Mouse (Mus musculus) C2C12 (cell line): Measurements from ENCODE around the gene Prr11. TPM values are rescaled to one million over a fixed set of nuclear protein-coding genes. Genes with fewer than 3 reads are reported as not detected.
"Not testable (repeated sequence)": the region's sequence is repeated elsewhere in the genome, so short reads cannot be mapped to it uniquely, and the experiment has no call there.

ENCODE experiments used
- H3K27me3 ChIP-seq: one replicate; pipeline ENCODE4 v1.6.1; 2011; ENCODE audit not compliant: control insufficient read depth, insufficient read depth, insufficient read length
- H3K36me3 ChIP-seq: one replicate; pipeline ENCODE4 v1.6.1; 2011; ENCODE audit not compliant: control insufficient read depth, insufficient read depth
- H3K4me3 ChIP-seq: one replicate; pipeline ENCODE4 v1.5.1; 2011; ENCODE audit warnings: mild to moderate bottlenecking, control low read depth; ENCODE audit not compliant: poor library complexity, insufficient read depth, severe bottlenecking
- H3K79me2 ChIP-seq: one replicate; pipeline ENCODE4 v1.6.1; 2011; ENCODE audit not compliant: control insufficient read depth, insufficient read depth
- H3K79me3 ChIP-seq: one replicate; pipeline ENCODE4 v1.6.1; 2011; ENCODE audit warnings: low read depth, control low read depth
- H3ac ChIP-seq: one replicate; pipeline ENCODE3; 2011; ENCODE audit warnings: low read depth; ENCODE audit not compliant: control insufficient read depth, insufficient read length
- CEBPB ChIP-seq: IDR thresholded peaks from one replicate; pipeline ENCODE4 v1.6.1; 2011; ENCODE audit warnings: low read depth, mild to moderate bottlenecking, control low read depth, moderate library complexity
- CTCF ChIP-seq: IDR thresholded peaks from one replicate; pipeline ENCODE4 v1.5.1; 2011; ENCODE audit not compliant: control insufficient read depth, insufficient read depth, insufficient read length
- FOSL1 ChIP-seq: IDR thresholded peaks from one replicate; pipeline ENCODE4 v1.8.0; 2011; ENCODE audit warnings: mild to moderate bottlenecking, low read length; ENCODE audit not compliant: poor library complexity, insufficient read depth, severe bottlenecking
- MAX ChIP-seq: IDR thresholded peaks from one replicate; pipeline ENCODE4 v1.6.1; 2011; ENCODE audit warnings: mild to moderate bottlenecking, control low read depth
- MYOD1 ChIP-seq: IDR thresholded peaks from one replicate; pipeline ENCODE4 v1.6.1; 2011; ENCODE audit warnings: low read depth; ENCODE audit not compliant: control insufficient read depth, insufficient read length
- MYOG ChIP-seq: IDR thresholded peaks from one replicate; pipeline ENCODE4 v1.6.1; 2011; ENCODE audit not compliant: control insufficient read depth, insufficient read length; ENCODE audit errors: extremely low read depth
- USF1 ChIP-seq: IDR thresholded peaks from one replicate; pipeline ENCODE4 v1.6.1; 2011; ENCODE audit warnings: low read depth, mild to moderate bottlenecking, control low read depth, moderate library complexity
- microRNA-seq: library from miRNA; unstranded; fragments of <30 nt; microRNA quantifications from one replicate; pipeline ENCODE4, GENCODE M21; 2019; ENCODE audit warnings: borderline microRNAs expressed
- polyA plus RNA-seq: library from polyadenylated mRNA; unstranded; fragments of >200 nt; fragmentation: generic; extraction: Trizol; gene quantifications from one replicate; pipeline ENCODE4 v1.2.1, GENCODE M21; 2012; ENCODE audit warnings: missing spikeins

The Prr11 gene
- polyA plus RNA-seq, 1 experiment: 18.8 TPM

- Histone ChIP-seq H3ac (no peak overlapping the region), H3K79me2 (no peaks in the 10 kb centered on the region), H3K36me3 (peaks cover 14% of the 10 kb centered on the region), H3K4me3 (no peak overlapping the region), H3K27me3 (no peaks in the 10 kb centered on the region), H3K79me3 (no peaks in the 10 kb centered on the region)
- TF ChIP-seq USF1 (no peak), MYOG (no peak), CEBPB (no peak)
These were observed 46.4 kb downstream of the Prr11 start for GRCm38 (mm10) chr11:87062087-87062486.

- Histone ChIP-seq H3K36me3 (peaks cover 14% of the 10 kb centered on the region), H3K79me2 (no peaks in the 10 kb centered on the region), H3ac (no peak overlapping the region), H3K4me3 (no peak overlapping the region), H3K27me3 (no peaks in the 10 kb centered on the region), H3K79me3 (no peaks in the 10 kb centered on the region)
- TF ChIP-seq MYOG: no peak
- no peak for TF ChIP-seq FOSL1
- TF ChIP-seq MYOD1: no peak
- no peak for TF ChIP-seq MAX
These were observed 48.1 kb downstream of the Prr11 start for GRCm38 (mm10) chr11:87060410-87060809.

- Histone ChIP-seq H3K36me3 (peaks cover 14% of the 10 kb centered on the region), H3K4me3 (no peak overlapping the region), H3K79me2 (no peaks in the 10 kb centered on the region), H3K79me3 (no peaks in the 10 kb centered on the region), H3ac (no peak overlapping the region), H3K27me3 (no peaks in the 10 kb centered on the region)
- TF ChIP-seq MYOD1 (no peak), FOSL1 (no peak), MAX (no peak), MYOG (no peak), CEBPB (no peak), USF1 (no peak), CTCF (no peak)
These were observed 52.2 kb downstream of the Prr11 start for GRCm38 (mm10) chr11:87056286-87056685.

- H3K27me3 ChIP-seq, H3K4me3 ChIP-seq, H3K79me3 ChIP-seq, H3ac ChIP-seq, H3K79me2 ChIP-seq, H3K36me3 ChIP-seq: not testable (repeated sequence)
These were observed 59.6 kb downstream of the Prr11 start for GRCm38 (mm10) chr11:87048900-87049299.

- no peak for TF ChIP-seq USF1
- no peak for TF ChIP-seq MAX
- no peak for TF ChIP-seq MYOD1
- TF ChIP-seq FOSL1: no peak
- Histone ChIP-seq H3K36me3 (no peaks in the 10 kb centered on the region), H3K27me3 (no peaks in the 10 kb centered on the region), H3K4me3 (no peak overlapping the region), H3ac (no peak overlapping the region), H3K79me3 (no peaks in the 10 kb centered on the region), H3K79me2 (no peaks in the 10 kb centered on the region)
These were observed 61.5 kb downstream of the Prr11 start for GRCm38 (mm10) chr11:87046968-87047367.

GRCm38 (mm10) chr11:87043052-87043451 is 65.5 kb downstream of the Prr11 start:
- Histone ChIP-seq H3ac (no peak overlapping the region), H3K36me3 (no peaks in the 10 kb centered on the region), H3K79me2 (no peaks in the 10 kb centered on the region), H3K27me3 (no peaks in the 10 kb centered on the region), H3K4me3 (no peak overlapping the region), H3K79me3 (no peaks in the 10 kb centered on the region)
- no peak for TF ChIP-seq MYOD1
- no peak for TF ChIP-seq FOSL1
- no peak for TF ChIP-seq CTCF
- TF ChIP-seq MAX: no peak

- H3ac ChIP-seq: no peak overlapping the region
- H3K36me3 ChIP-seq: no peaks in the 10 kb centered on the region
- no peaks in the 10 kb centered on the region for H3K79me3 ChIP-seq
- TF ChIP-seq CEBPB: no peak
- no peak for TF ChIP-seq USF1
- no peak for TF ChIP-seq FOSL1
- TF ChIP-seq MYOD1: no peak
- no peak for TF ChIP-seq MYOG
- no peak for TF ChIP-seq MAX
- no peak for TF ChIP-seq CTCF
- H3K27me3 ChIP-seq: no peaks in the 10 kb centered on the region
- H3K79me2 ChIP-seq: no peaks in the 10 kb centered on the region
- no peak overlapping the region for H3K4me3 ChIP-seq
These were observed 69.1 kb downstream of the Prr11 start for GRCm38 (mm10) chr11:87039307-87039963.

Small RNA genes lying within 50 kb of the gene (microRNA-seq; reads per million reads assigned to microRNA genes)
- gene Mir301: 366 reads per million, percentile 81 among the genes with 10 or more reads in this experiment

Other genes with a start within 250 kb of the Prr11 start
- gene Ypel2, start 115.0 kb downstream of the Prr11 start, polyA plus RNA-seq: 0.14 TPM
- 7.7 TPM for gene Gdpd1, start 34.6 kb downstream of the Prr11 start, polyA plus RNA-seq
- 14.4 TPM for gene Smg8, start 21.9 kb downstream of the Prr11 start, polyA plus RNA-seq
- gene Ska2, start 526 bp upstream of the Prr11 start, polyA plus RNA-seq: 15.1 TPM
- 11.2 TPM for gene Trim37, start 18.4 kb upstream of the Prr11 start, polyA plus RNA-seq